Mouse (Mus musculus) hindbrain, embryonic 12.5 days (tissue): ENCODE measurements around the gene Cacng5. TPM values are rescaled to one million over a fixed set of nuclear protein-coding genes. Genes with fewer than 3 reads are reported as not detected.

Experiments
- ATAC-seq: fragments of 200-750 bp; cut with Nextera tagmentation; 2 replicates; pipeline ENCODE4 v1.8.0; 2017; ENCODE audit warnings: moderate TSS enrichment; ENCODE audit not compliant: low FRiP score
- H3K27ac ChIP-seq: fragments of 300-500 bp; sonication (generic); 2 replicates; pipeline ENCODE4 v1.5.1; 2016; ENCODE audit warnings: mild to moderate bottlenecking
- H3K27me3 ChIP-seq: fragments of 300-500 bp; sonication (generic); 2 replicates; pipeline ENCODE4 v1.6.1; 2016; ENCODE audit warnings: mild to moderate bottlenecking
- H3K36me3 ChIP-seq: fragments of 300-500 bp; sonication (generic); 2 replicates; pipeline ENCODE4 v1.6.1; 2016; ENCODE audit warnings: mild to moderate bottlenecking
- H3K4me1 ChIP-seq: fragments of 300-500 bp; sonication (generic); 2 replicates; pipeline ENCODE4 v1.6.1; 2016
- H3K4me2 ChIP-seq: fragments of 300-500 bp; sonication (generic); replicated peaks from 2 replicates; pipeline ENCODE4 v1.6.1; 2016; ENCODE audit warnings: mild to moderate bottlenecking
- H3K4me3 ChIP-seq: fragments of 300-500 bp; sonication (generic); 2 replicates; pipeline ENCODE4 v1.5.1; 2016; ENCODE audit warnings: mild to moderate bottlenecking
- H3K9ac ChIP-seq: fragments of 300-500 bp; sonication (generic); 2 replicates; pipeline ENCODE4 v1.6.1; 2016; ENCODE audit warnings: mild to moderate bottlenecking, moderate library complexity
- H3K9me3 ChIP-seq: fragments of 300-500 bp; sonication (generic); replicated peaks from 2 replicates; pipeline ENCODE4 v1.6.1; 2016; ENCODE audit warnings: mild to moderate bottlenecking
- WGBS: fragments of 180-500 bp; shearing (Covaris S2); methylation state at CpG from one replicate; pipeline ENCODE4 v1.1.7; 2016; 5-methylcytosine and 5-hydroxymethylcytosine counted together
- polyA plus RNA-seq: library from polyadenylated mRNA; unstranded; fragments of >200 nt; fragmentation: Nextera tagmentation; extraction: Ambion mirVana; gene quantifications from 2 replicates; pipeline ENCODE4 v1.2.1, GENCODE M21; 2016

Cacng5 gene
- polyA plus RNA-seq: 2.3 and 2.6 TPM in 2 replicates

- H3K36me3 ChIP-seq: no peaks in the 10 kb centered on the region
- H3K4me2 ChIP-seq: peak within 1 kb of the TSS; percentile 68
- peaks cover 20% of the 10 kb centered on the region for H3K4me1 ChIP-seq
- H3K4me3 ChIP-seq: peak within 1 kb of the TSS; percentile 40
- H3K9me3 ChIP-seq: no peaks in the 10 kb centered on the region
- 6% methylated on average over 34 of the region's 36 CpGs for WGBS
- peak within 1 kb of the TSS; percentile 49 for H3K9ac ChIP-seq
- H3K27me3 ChIP-seq: peaks cover 39% of the 10 kb centered on the region
- peak; percentile 75 for ATAC-seq
- no peak within 1 kb of the TSS for H3K27ac ChIP-seq
Measured at GRCm38 (mm10) chr11:107914634-107915226, at the start of gene Cacng5. Cacng5 (minus strand) TSS chr11:107915055.

- no peak overlapping the region for H3K9ac ChIP-seq
- no peak for ATAC-seq
- no peak overlapping the region for H3K4me3 ChIP-seq
- H3K4me1 ChIP-seq: peaks cover 7% of the 10 kb centered on the region; the same call in 1 of the 2 replicates
- H3K27me3 ChIP-seq: no peaks in the 10 kb centered on the region
- H3K4me2 ChIP-seq: no peak overlapping the region
- H3K9me3 ChIP-seq: 0 out of 2 replicates have a peak, but pooled peaks cover 3% of the 10 kb centered on the region
- WGBS: 71% methylated on average over 13 of the region's 13 CpGs
- H3K27ac ChIP-seq: peak overlapping the region; percentile 44
- H3K36me3 ChIP-seq: no peaks in the 10 kb centered on the region
Measured at GRCm38 (mm10) chr11:107957566-107958350, 42.9 kb upstream of the Cacng5 start.

GRCm38 (mm10) chr11:107955191-107956062, 40.6 kb upstream of the Cacng5 start:
- H3K4me1 ChIP-seq: peaks cover 7% of the 10 kb centered on the region; the same call in 1 of the 2 replicates
- no peak overlapping the region for H3K9ac ChIP-seq
- H3K36me3 ChIP-seq: no peaks in the 10 kb centered on the region
- H3K4me3 ChIP-seq: no peak overlapping the region
- ATAC-seq: no peak
- H3K9me3 ChIP-seq: 0 out of 2 replicates have a peak, but pooled peaks cover 3% of the 10 kb centered on the region
- H3K4me2 ChIP-seq: no peak overlapping the region
- 85% methylated on average over 10 of the region's 10 CpGs for WGBS
- H3K27me3 ChIP-seq: no peaks in the 10 kb centered on the region
- H3K27ac ChIP-seq: no peak overlapping the region

- H3K9ac ChIP-seq: no peak overlapping the region
- H3K4me2 ChIP-seq: no peak overlapping the region
- H3K4me3 ChIP-seq: no peak overlapping the region
- WGBS: 89% methylated on average over 11 of the region's 11 CpGs
- no peaks in the 10 kb centered on the region for H3K36me3 ChIP-seq
- no peaks in the 10 kb centered on the region for H3K9me3 ChIP-seq
- no peaks in the 10 kb centered on the region for H3K27me3 ChIP-seq
- no peaks in the 10 kb centered on the region for H3K4me1 ChIP-seq
- ATAC-seq: no peak
- H3K27ac ChIP-seq: no peak overlapping the region
Measured at GRCm38 (mm10) chr11:107951431-107951830, 36.6 kb upstream of the Cacng5 start.

- no peak overlapping the region for H3K27ac ChIP-seq
- no peaks in the 10 kb centered on the region for H3K9me3 ChIP-seq
- WGBS: 95% methylated on average over 4 of the region's 4 CpGs
- H3K4me1 ChIP-seq: no peaks in the 10 kb centered on the region
- H3K4me2 ChIP-seq: no peak overlapping the region
- no peak overlapping the region for H3K9ac ChIP-seq
- no peak overlapping the region for H3K4me3 ChIP-seq
- H3K36me3 ChIP-seq: no peaks in the 10 kb centered on the region
- H3K27me3 ChIP-seq: no peaks in the 10 kb centered on the region
- no peak for ATAC-seq
Measured at GRCm38 (mm10) chr11:107950658-107951057, 35.8 kb upstream of the Cacng5 start.

GRCm38 (mm10) chr11:107950211-107950610, 35.4 kb upstream of the Cacng5 start:
- 75% methylated on average over 9 of the region's 9 CpGs for WGBS
- H3K27ac ChIP-seq: no peak overlapping the region
- no peaks in the 10 kb centered on the region for H3K27me3 ChIP-seq
- H3K4me3 ChIP-seq: no peak overlapping the region
- no peaks in the 10 kb centered on the region for H3K9me3 ChIP-seq
- no peak for ATAC-seq
- H3K36me3 ChIP-seq: no peaks in the 10 kb centered on the region
- H3K4me1 ChIP-seq: no peaks in the 10 kb centered on the region
- no peak overlapping the region for H3K9ac ChIP-seq
- no peak overlapping the region for H3K4me2 ChIP-seq

- WGBS: 96% methylated on average over 1 of the region's 1 CpGs
- ATAC-seq: no peak
- H3K27ac ChIP-seq: no peak overlapping the region
- H3K4me3 ChIP-seq: no peak overlapping the region
- no peak overlapping the region for H3K4me2 ChIP-seq
- H3K9ac ChIP-seq: no peak overlapping the region
- H3K36me3 ChIP-seq: no peaks in the 10 kb centered on the region
- H3K9me3 ChIP-seq: no peaks in the 10 kb centered on the region
- H3K4me1 ChIP-seq: no peaks in the 10 kb centered on the region
- no peaks in the 10 kb centered on the region for H3K27me3 ChIP-seq
Measured at GRCm38 (mm10) chr11:107947951-107948350, 33.1 kb upstream of the Cacng5 start.

- Histone ChIP-seq H3K9ac (no peak overlapping the region), H3K4me1 (no peaks in the 10 kb centered on the region), H3K36me3 (no peaks in the 10 kb centered on the region), H3K27ac (no peak overlapping the region), H3K4me3 (no peak overlapping the region), H3K4me2 (no peak overlapping the region), H3K27me3 (no peaks in the 10 kb centered on the region), H3K9me3 (no peaks in the 10 kb centered on the region)
- WGBS: 57% methylated on average over 5 of the region's 5 CpGs
- no peak for ATAC-seq
Measured at GRCm38 (mm10) chr11:107946823-107947222, 32.0 kb upstream of the Cacng5 start.

GRCm38 (mm10) chr11:107936929-107937328, 22.1 kb upstream of the Cacng5 start:
- Histone ChIP-seq H3K9me3 (peaks cover 5% of the 10 kb centered on the region; the same call in 1 of the 2 replicates), H3K27ac (no peak overlapping the region), H3K27me3 (no peaks in the 10 kb centered on the region), H3K4me1 (no peaks in the 10 kb centered on the region), H3K4me2 (no peak overlapping the region), H3K4me3 (no peak overlapping the region), H3K9ac (no peak overlapping the region), H3K36me3 (0 out of 2 replicates have a peak, but pooled peaks cover 4% of the 10 kb centered on the region)
- ATAC-seq: no peak
- WGBS: 96% methylated on average over 2 of the region's 2 CpGs

- Histone ChIP-seq H3K4me2 (no peak overlapping the region), H3K9ac (no peak overlapping the region), H3K36me3 (no peaks in the 10 kb centered on the region), H3K9me3 (no peaks in the 10 kb centered on the region), H3K27ac (no peak overlapping the region), H3K27me3 (no peaks in the 10 kb centered on the region), H3K4me3 (no peak overlapping the region), H3K4me1 (no peaks in the 10 kb centered on the region)
- 76% methylated on average over 7 of the region's 7 CpGs for WGBS
- ATAC-seq: no peak
Measured at GRCm38 (mm10) chr11:107931721-107932120, 16.9 kb upstream of the Cacng5 start.

GRCm38 (mm10) chr11:107931288-107931687, 16.4 kb upstream of the Cacng5 start:
- Histone ChIP-seq H3K27ac (no peak overlapping the region), H3K9ac (no peak overlapping the region), H3K4me3 (no peak overlapping the region), H3K27me3 (no peaks in the 10 kb centered on the region), H3K9me3 (no peaks in the 10 kb centered on the region), H3K4me1 (no peaks in the 10 kb centered on the region), H3K4me2 (no peak overlapping the region), H3K36me3 (no peaks in the 10 kb centered on the region)
- WGBS: 89% methylated on average over 11 of the region's 11 CpGs
- ATAC-seq: no peak

GRCm38 (mm10) chr11:107929712-107930111, 14.9 kb upstream of the Cacng5 start:
- Histone ChIP-seq H3K27ac (no peak overlapping the region), H3K4me1 (no peaks in the 10 kb centered on the region), H3K9me3 (no peaks in the 10 kb centered on the region), H3K27me3 (no peaks in the 10 kb centered on the region), H3K36me3 (no peaks in the 10 kb centered on the region), H3K4me3 (no peak overlapping the region), H3K4me2 (no peak overlapping the region), H3K9ac (no peak overlapping the region)
- no peak for ATAC-seq
- 65% methylated on average over 3 of the region's 3 CpGs for WGBS
